Mouse (Mus musculus) hindbrain, embryonic 12.5 days (tissue): ENCODE measurements around the gene Cartpt. TPM values are rescaled to one million over a fixed set of nuclear protein-coding genes. Genes with fewer than 3 reads are reported as not detected.

Source experiments
- ATAC-seq: fragments of 200-750 bp; cut with Nextera tagmentation; 2 replicates; pipeline ENCODE4 v1.8.0; 2017; ENCODE audit warnings: moderate TSS enrichment; ENCODE audit not compliant: low FRiP score
- H3K27ac ChIP-seq: fragments of 300-500 bp; sonication (generic); 2 replicates; pipeline ENCODE4 v1.5.1; 2016; ENCODE audit warnings: mild to moderate bottlenecking
- H3K27me3 ChIP-seq: fragments of 300-500 bp; sonication (generic); 2 replicates; pipeline ENCODE4 v1.6.1; 2016; ENCODE audit warnings: mild to moderate bottlenecking
- H3K36me3 ChIP-seq: fragments of 300-500 bp; sonication (generic); 2 replicates; pipeline ENCODE4 v1.6.1; 2016; ENCODE audit warnings: mild to moderate bottlenecking
- H3K4me1 ChIP-seq: fragments of 300-500 bp; sonication (generic); 2 replicates; pipeline ENCODE4 v1.6.1; 2016
- H3K4me2 ChIP-seq: fragments of 300-500 bp; sonication (generic); replicated peaks from 2 replicates; pipeline ENCODE4 v1.6.1; 2016; ENCODE audit warnings: mild to moderate bottlenecking
- H3K4me3 ChIP-seq: fragments of 300-500 bp; sonication (generic); 2 replicates; pipeline ENCODE4 v1.5.1; 2016; ENCODE audit warnings: mild to moderate bottlenecking
- H3K9ac ChIP-seq: fragments of 300-500 bp; sonication (generic); 2 replicates; pipeline ENCODE4 v1.6.1; 2016; ENCODE audit warnings: mild to moderate bottlenecking, moderate library complexity
- H3K9me3 ChIP-seq: fragments of 300-500 bp; sonication (generic); replicated peaks from 2 replicates; pipeline ENCODE4 v1.6.1; 2016; ENCODE audit warnings: mild to moderate bottlenecking
- WGBS: fragments of 180-500 bp; shearing (Covaris S2); methylation state at CpG from one replicate; pipeline ENCODE4 v1.1.7; 2016; 5-methylcytosine and 5-hydroxymethylcytosine counted together
- polyA plus RNA-seq: library from polyadenylated mRNA; unstranded; fragments of >200 nt; fragmentation: Nextera tagmentation; extraction: Ambion mirVana; gene quantifications from 2 replicates; pipeline ENCODE4 v1.2.1, GENCODE M21; 2016

Cartpt gene
- polyA plus RNA-seq = 13.3 and 15.9 TPM in 2 replicates

- no peak for ATAC-seq
- no peaks in the 10 kb centered on the region for H3K9me3 ChIP-seq
- H3K4me2 ChIP-seq = peak within 1 kb of the TSS; percentile 69
- H3K27me3 ChIP-seq = peaks cover 44% of the 10 kb centered on the region
- no peaks in the 10 kb centered on the region for H3K36me3 ChIP-seq
- H3K27ac ChIP-seq = no peak within 1 kb of the TSS
- WGBS = 45% methylated on average over 9 of the region's 9 CpGs
- peaks cover 11% of the 10 kb centered on the region; the same call in 1 of the 2 replicates for H3K4me1 ChIP-seq
- peak within 1 kb of the TSS; percentile 5 for H3K9ac ChIP-seq
- peak within 1 kb of the TSS; percentile 39 for H3K4me3 ChIP-seq
Measured at GRCm38 (mm10) chr13:99900965-99901364, at the start of gene Cartpt. TSS of gene Cartpt (minus strand) at chr13:99901091.

GRCm38 (mm10) chr13:99947417-99947816, 46.5 kb upstream of the Cartpt start:
- no peaks in the 10 kb centered on the region for H3K27me3 ChIP-seq
- H3K9ac ChIP-seq = no peak overlapping the region
- H3K4me1 ChIP-seq = no peaks in the 10 kb centered on the region
- ATAC-seq = no peak
- 84% methylated on average over 4 of the region's 4 CpGs for WGBS
- no peaks in the 10 kb centered on the region for H3K9me3 ChIP-seq
- no peak overlapping the region for H3K4me2 ChIP-seq
- H3K27ac ChIP-seq = no peak overlapping the region
- H3K4me3 ChIP-seq = no peak overlapping the region
- peaks cover 17% of the 10 kb centered on the region; the same call in 1 of the 2 replicates for H3K36me3 ChIP-seq

GRCm38 (mm10) chr13:99943525-99943924, 42.6 kb upstream of the Cartpt start:
- Histone ChIP-seq H3K9me3 (no peaks in the 10 kb centered on the region), H3K9ac (no peak overlapping the region), H3K4me1 (peaks cover 22% of the 10 kb centered on the region), H3K4me2 (no peak overlapping the region), H3K27me3 (no peaks in the 10 kb centered on the region), H3K4me3 (no peak overlapping the region), H3K27ac (no peak overlapping the region), H3K36me3 (peaks cover 9% of the 10 kb centered on the region; the same call in 1 of the 2 replicates)
- WGBS = 94% methylated on average over 2 of the region's 2 CpGs
- ATAC-seq = no peak

- 16% methylated on average over 2 of the region's 2 CpGs for WGBS
- ATAC-seq = peak; percentile 93
- Histone ChIP-seq H3K9me3 (no peaks in the 10 kb centered on the region), H3K4me3 (no peak overlapping the region), H3K27ac (peak overlapping the region; percentile 52; the same call in 1 of the 2 replicates), H3K4me2 (no peak overlapping the region), H3K36me3 (no peaks in the 10 kb centered on the region), H3K4me1 (peaks cover 26% of the 10 kb centered on the region), H3K9ac (no peak overlapping the region), H3K27me3 (no peaks in the 10 kb centered on the region)
Measured at GRCm38 (mm10) chr13:99940601-99941000, 39.7 kb upstream of the Cartpt start.

- 64% methylated on average over 8 of the region's 8 CpGs for WGBS
- Histone ChIP-seq H3K9me3 (no peaks in the 10 kb centered on the region), H3K36me3 (no peaks in the 10 kb centered on the region), H3K4me1 (peaks cover 26% of the 10 kb centered on the region), H3K27me3 (no peaks in the 10 kb centered on the region), H3K4me3 (no peak overlapping the region), H3K9ac (no peak overlapping the region), H3K4me2 (no peak overlapping the region), H3K27ac (peak overlapping the region; percentile 36; the same call in 1 of the 2 replicates)
- ATAC-seq = no peak
Measured at GRCm38 (mm10) chr13:99939320-99939671, 38.4 kb upstream of the Cartpt start.

- 77% methylated on average over 10 of the region's 10 CpGs for WGBS
- no peak for ATAC-seq
- Histone ChIP-seq H3K27ac (peak overlapping the region; percentile 40; the same call in 1 of the 2 replicates), H3K9me3 (no peaks in the 10 kb centered on the region), H3K9ac (no peak overlapping the region), H3K36me3 (no peaks in the 10 kb centered on the region), H3K4me1 (peaks cover 26% of the 10 kb centered on the region), H3K4me2 (no peak overlapping the region), H3K27me3 (no peaks in the 10 kb centered on the region), H3K4me3 (no peak overlapping the region)
Measured at GRCm38 (mm10) chr13:99938606-99939319, 37.9 kb upstream of the Cartpt start.

GRCm38 (mm10) chr13:99937741-99938140, 36.9 kb upstream of the Cartpt start:
- peaks cover 26% of the 10 kb centered on the region for H3K4me1 ChIP-seq
- 0 out of 2 replicates have a peak overlapping the region, but pooled peaks have one; percentile 12 for H3K27ac ChIP-seq
- no peak for ATAC-seq
- WGBS = 40% methylated on average over 3 of the region's 3 CpGs
- H3K9ac ChIP-seq = no peak overlapping the region
- no peaks in the 10 kb centered on the region for H3K9me3 ChIP-seq
- no peak overlapping the region for H3K4me2 ChIP-seq
- no peaks in the 10 kb centered on the region for H3K36me3 ChIP-seq
- H3K4me3 ChIP-seq = no peak overlapping the region
- no peaks in the 10 kb centered on the region for H3K27me3 ChIP-seq

GRCm38 (mm10) chr13:99932406-99932805, 31.5 kb upstream of the Cartpt start:
- 81% methylated on average over 1 of the region's 1 CpGs for WGBS
- Histone ChIP-seq H3K4me2 (no peak overlapping the region), H3K36me3 (no peaks in the 10 kb centered on the region), H3K27me3 (no peaks in the 10 kb centered on the region), H3K9me3 (no peaks in the 10 kb centered on the region), H3K27ac (no peak overlapping the region), H3K4me3 (no peak overlapping the region), H3K9ac (no peak overlapping the region), H3K4me1 (no peaks in the 10 kb centered on the region)
- ATAC-seq = no peak

- Histone ChIP-seq H3K27me3 (no peaks in the 10 kb centered on the region), H3K36me3 (no peaks in the 10 kb centered on the region), H3K9ac (no peak overlapping the region), H3K4me2 (no peak overlapping the region), H3K9me3 (no peaks in the 10 kb centered on the region), H3K4me3 (no peak overlapping the region), H3K27ac (no peak overlapping the region), H3K4me1 (no peaks in the 10 kb centered on the region)
- 81% methylated on average over 6 of the region's 6 CpGs for WGBS
- ATAC-seq = no peak
Measured at GRCm38 (mm10) chr13:99931502-99931901, 30.6 kb upstream of the Cartpt start.

- Histone ChIP-seq H3K9ac (no peak overlapping the region), H3K4me3 (no peak overlapping the region), H3K9me3 (no peaks in the 10 kb centered on the region), H3K27ac (no peak overlapping the region), H3K4me1 (peaks cover 9% of the 10 kb centered on the region), H3K4me2 (no peak overlapping the region), H3K27me3 (no peaks in the 10 kb centered on the region), H3K36me3 (no peaks in the 10 kb centered on the region)
- peak; percentile 83 for ATAC-seq
- 42% methylated on average over 5 of the region's 5 CpGs for WGBS
Measured at GRCm38 (mm10) chr13:99926249-99926648, 25.4 kb upstream of the Cartpt start.

- Histone ChIP-seq H3K36me3 (no peaks in the 10 kb centered on the region), H3K4me3 (no peak overlapping the region), H3K27ac (no peak overlapping the region), H3K27me3 (no peaks in the 10 kb centered on the region), H3K4me1 (no peaks in the 10 kb centered on the region), H3K9ac (no peak overlapping the region), H3K4me2 (no peak overlapping the region), H3K9me3 (no peaks in the 10 kb centered on the region)
- ATAC-seq = no peak
- WGBS = 71% methylated on average over 5 of the region's 5 CpGs
Measured at GRCm38 (mm10) chr13:99915632-99916031, 14.7 kb upstream of the Cartpt start.

GRCm38 (mm10) chr13:99900557-99900892, 366 bp downstream of the Cartpt start:
- peak overlapping the region; percentile 69 for H3K4me2 ChIP-seq
- no peaks in the 10 kb centered on the region for H3K36me3 ChIP-seq
- no peak overlapping the region for H3K27ac ChIP-seq
- no peaks in the 10 kb centered on the region for H3K9me3 ChIP-seq
- peaks cover 11% of the 10 kb centered on the region; the same call in 1 of the 2 replicates for H3K4me1 ChIP-seq
- WGBS = under 1% methylated on average over 30 of the region's 30 CpGs
- H3K27me3 ChIP-seq = peaks cover 44% of the 10 kb centered on the region
- H3K4me3 ChIP-seq = peak overlapping the region; percentile 39
- peak overlapping the region; percentile 5 for H3K9ac ChIP-seq
- ATAC-seq = peak; percentile 74
